Mouse (Mus musculus): ENCODE measurements around the gene Cd3d.

- TF ChIP-seq HCFC1 (IDR thresholded peaks at IDR 0.05; ENCODE audit: borderline replicate concordance, insufficient read depth, low read length) (no peak), MAFK (IDR thresholded peaks at IDR 0.05; ENCODE audit: insufficient read depth, low read depth, low read length) (no peak), CHD2 (IDR thresholded peaks at IDR 0.05; ENCODE audit: low read depth, low read length) (no peak), ZNF384 (IDR thresholded peaks at IDR 0.05; ENCODE audit: low read depth, low read length) (no peak)
Observed at GRCm38 (mm10) chr9:44941756-44942155, 39.8 kb upstream of the Cd3d start.

Data from ES-E14 (cell line).